Comparison of ENCODE assay signal across 23 mouse cellular contexts in genomic region chr3:29993346-29993745, GRCm38 (mm10).
A peak's percentile ranks its signal among the peaks of the same experiment; 100 is the strongest.
DNase-seq lines count a peak whose midpoint lies in the region; ATAC-seq and TF ChIP-seq lines count a peak whose summit lies in the region.
"Had no signal": no experiment of that assay in that cellular context is flagged by ENCODE, and none has a peak within 500 bp of the region (broad histone marks: within the 10 kb centered on the region; RNA-seq: fewer than 3 reads in every experiment).

No protein-coding gene starts in this region.

- H3K9ac ChIP-seq in kidney, embryonic 15.5 days: no peak overlapping the region
- no peak overlapping the region for H3K9ac ChIP-seq in lung, postnatal 0 days (replicated peaks; ENCODE audit: low read depth)
- no peak overlapping the region for H3K9ac ChIP-seq in liver, postnatal 0 days (replicated peaks)
- H3K9ac ChIP-seq: forebrain, embryonic 13.5 days; hindbrain, embryonic 12.5 days; hindbrain, embryonic 15.5 days had no signal

- H3K4me3 ChIP-seq in kidney, embryonic 15.5 days (replicated peaks): no peak overlapping the region
- no peak overlapping the region for H3K4me3 ChIP-seq in lung, postnatal 0 days (ENCODE audit: low read depth, low read length)
- H3K4me3 ChIP-seq in liver, postnatal 0 days (ENCODE audit: low read depth, low read length): no peak overlapping the region
- H3K4me3 ChIP-seq: forebrain, embryonic 10.5 days; forebrain, embryonic 13.5 days; hindbrain, embryonic 12.5 days; hindbrain, embryonic 15.5 days had no signal

- no peak for TF ChIP-seq CTCF in lung, postnatal 0 days (IDR thresholded peaks at IDR 0.05)
- no peak for TF ChIP-seq CTCF in liver, postnatal 0 days (IDR thresholded peaks at IDR 0.05; ENCODE audit: low read depth)

- no peaks in the 10 kb centered on the region for H3K27me3 ChIP-seq in kidney, embryonic 15.5 days
- no peaks in the 10 kb centered on the region for H3K27me3 ChIP-seq in lung, postnatal 0 days (replicated peaks; ENCODE audit: insufficient read depth, low read length)
- H3K27me3 ChIP-seq in liver, postnatal 0 days (ENCODE audit: insufficient read depth, low read length): no peaks in the 10 kb centered on the region
- H3K27me3 ChIP-seq: forebrain, embryonic 13.5 days; hindbrain, embryonic 12.5 days; hindbrain, embryonic 15.5 days; Patski had no signal

- H3K4me1 ChIP-seq in kidney, embryonic 15.5 days: no peaks in the 10 kb centered on the region
- H3K4me1 ChIP-seq in lung, postnatal 0 days (ENCODE audit: insufficient read depth, low read depth, low read length): no peaks in the 10 kb centered on the region
- no peaks in the 10 kb centered on the region for H3K4me1 ChIP-seq in liver, postnatal 0 days (ENCODE audit: insufficient read depth)
- H3K4me1 ChIP-seq: forebrain, embryonic 10.5 days; forebrain, embryonic 13.5 days; hindbrain, embryonic 12.5 days; hindbrain, embryonic 15.5 days had no signal

- WGBS in kidney, embryonic 15.5 days: 71% methylated on average over 10 of the region's 10 CpGs
- 41% methylated on average over 10 of the region's 10 CpGs for WGBS in lung, postnatal 0 days
- WGBS in liver, postnatal 0 days (ENCODE audit: insufficient replicate concordance): 72% methylated on average over 10 of the region's 10 CpGs

- ATAC-seq in kidney, embryonic 15.5 days (replicated peaks; ENCODE audit: low FRiP score): no peak
- ATAC-seq in lung, postnatal 0 days: peak; percentile 46
- ATAC-seq in liver, postnatal 0 days: no peak
- ATAC-seq: activated CD4-positive, CD25-positive, alpha-beta regulatory T cell, adult 4 months; forebrain, embryonic 13.5 days; forebrain, embryonic 16.5 days; Patski had no signal

- no peaks in the 10 kb centered on the region for H3K9me3 ChIP-seq in kidney, embryonic 15.5 days (replicated peaks)
- H3K9me3 ChIP-seq in lung, postnatal 0 days (ENCODE audit: low read length): no peaks in the 10 kb centered on the region
- H3K9me3 ChIP-seq in liver, postnatal 0 days (ENCODE audit: low read length): no peaks in the 10 kb centered on the region
- H3K9me3 ChIP-seq: forebrain, embryonic 10.5 days; forebrain, embryonic 13.5 days; hindbrain, embryonic 12.5 days; hindbrain, embryonic 15.5 days had no signal

- no peak overlapping the region for H3K27ac ChIP-seq in kidney, embryonic 15.5 days
- no peak overlapping the region for H3K27ac ChIP-seq in lung, postnatal 0 days (ENCODE audit: low read length)
- no peak overlapping the region for H3K27ac ChIP-seq in liver, postnatal 0 days (ENCODE audit: low read depth)
- H3K27ac ChIP-seq: forebrain, embryonic 10.5 days; forebrain, embryonic 13.5 days; hindbrain, embryonic 12.5 days; hindbrain, embryonic 15.5 days had no signal

- TF ChIP-seq EP300 in lung, postnatal 0 days (IDR thresholded peaks at IDR 0.05): no peak
- no peak for TF ChIP-seq EP300 in liver, postnatal 0 days (IDR thresholded peaks at IDR 0.05; ENCODE audit: low read depth)

- H3K36me3 ChIP-seq in kidney, embryonic 15.5 days: peaks cover 46% of the 10 kb centered on the region
- H3K36me3 ChIP-seq in lung, postnatal 0 days (ENCODE audit: insufficient read depth, low read length): no peaks in the 10 kb centered on the region
- H3K36me3 ChIP-seq in liver, postnatal 0 days (replicated peaks; ENCODE audit: insufficient read depth, low read length): no peaks in the 10 kb centered on the region
- H3K36me3 ChIP-seq: G1E; hindbrain, embryonic 15.5 days had no signal

- peak; percentile 37 for DNase-seq in kidney, adult 11 months
- peak; percentile 47 for DNase-seq in lung, postnatal 0 days (ENCODE audit: low spot score)
- no peak for DNase-seq in lung, postnatal 4 days
- peak; percentile 64 for DNase-seq in ZHBTc4 (ENCODE audit: low read depth, low spot score)
- no peak for DNase-seq in liver, postnatal 0 days
- no peak for DNase-seq in spleen, postnatal 4 days (ENCODE audit: low spot score in 2 of 2)
- DNase-seq: adrenal gland, adult 8-10 months; adrenal gland, postnatal 25 days; cerebellum, adult 18-20 months; cerebellum, adult 9-10 months; cerebellum, postnatal 14 days; gastrocnemius, postnatal 14 days; heart, adult 11 months had no signal

- H3K4me2 ChIP-seq in kidney, embryonic 15.5 days: no peak overlapping the region
- H3K4me2 ChIP-seq in lung, postnatal 0 days (replicated peaks; ENCODE audit: low read depth, low read length): no peak overlapping the region
- no peak overlapping the region for H3K4me2 ChIP-seq in liver, postnatal 0 days (ENCODE audit: low read depth, low read length)
- H3K4me2 ChIP-seq: forebrain, embryonic 13.5 days; heart, embryonic 11.5 days; hindbrain, embryonic 12.5 days; hindbrain, embryonic 15.5 days had no signal

Comparison
In these comparisons a context has a peak if more than half of its experiments do, and no peak if none do; other contexts are left out.
1. DNase-seq: peak in kidney, adult 11 months (single experiment), lung, postnatal 0 days (single experiment) and ZHBTc4 (single experiment); none in lung, postnatal 4 days (0 of 2), liver, postnatal 0 days (single experiment) and spleen, postnatal 4 days (0 of 2).